Mouse (Mus musculus): ENCODE measurements at regions not wholly inside any gene's neighbourhood (a gene's known extent, or its start where the extent isn't known, plus 50 kb on each side); places are given as distances from the start of the nearest gene placed in this dataset.
A peak's percentile ranks its signal among the peaks of the same experiment; 100 is the strongest.

GRCm38 (mm10) chr13:30085446-30085845, 50.8 kb upstream of the Mboat1 start:
- peak; percentile 7 for DNase-seq

DNA sequence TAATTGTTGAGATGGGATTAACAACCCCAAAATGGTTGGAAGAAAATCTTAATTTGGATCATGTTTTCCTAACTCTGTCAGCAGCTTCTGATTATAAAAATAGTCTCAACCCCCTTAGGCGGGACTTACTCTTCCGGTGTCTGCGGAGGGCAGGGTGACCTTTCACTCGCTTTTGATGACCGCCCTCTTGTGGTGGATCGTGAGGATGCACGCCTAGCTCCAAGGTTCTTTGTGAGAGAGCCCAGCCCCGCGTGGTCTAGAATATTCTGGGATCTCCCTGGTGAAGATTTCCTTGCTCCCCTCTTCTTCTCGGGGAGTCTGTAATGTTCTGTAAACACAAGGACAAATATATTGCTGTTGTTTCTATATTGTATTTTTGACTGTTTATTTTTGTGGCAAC, 51.3 kb upstream of the Mboat1 start:
- DNase-seq, result peak; percentile 89

DNA sequence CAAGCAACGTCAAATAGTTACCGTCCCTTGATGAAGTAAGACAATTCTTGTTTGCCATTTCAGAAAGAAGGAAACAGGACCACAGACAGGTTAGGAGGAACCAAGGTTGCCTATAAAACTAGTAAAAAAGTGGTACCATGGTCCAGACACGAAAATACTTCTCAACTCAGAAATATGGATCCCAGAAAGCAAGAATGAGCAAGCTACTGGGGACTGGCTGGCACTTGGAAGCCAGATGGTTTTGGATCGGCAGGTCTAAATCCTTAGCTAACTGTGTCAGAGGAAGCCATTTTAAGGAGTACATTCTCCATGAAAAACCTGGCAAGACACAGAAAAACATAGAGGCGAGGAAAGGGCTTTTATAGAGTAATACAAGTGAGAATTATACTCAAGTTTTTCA, 51.9 kb upstream of the Mboat1 start:
- no peak for DNase-seq

DNA sequence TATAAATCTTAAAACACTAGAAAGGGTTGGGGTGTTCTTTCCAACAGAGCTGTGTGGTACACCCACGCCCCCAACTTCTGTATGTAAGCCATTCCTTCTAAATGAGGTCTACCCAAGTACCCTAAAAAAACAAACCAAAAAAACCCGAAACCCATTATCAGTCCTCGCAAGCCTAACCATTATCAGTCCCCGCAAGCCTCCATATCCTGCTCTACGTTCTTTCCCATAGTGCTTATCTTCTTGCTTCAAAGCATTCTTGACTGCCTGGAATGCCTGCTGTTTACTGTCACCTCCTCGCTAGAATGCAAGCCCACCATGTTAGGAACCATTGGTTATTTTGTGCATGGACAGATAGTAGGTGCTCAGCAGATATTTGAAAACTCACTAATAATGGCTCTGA, 52.3 kb upstream of the Mboat1 start:
- no peak for DNase-seq

- DNase-seq, result no peak
Measured at GRCm38 (mm10) chr13:30082761-30083160, 53.5 kb upstream of the Mboat1 start.

- DNase-seq, result peak; percentile 49
Measured at GRCm38 (mm10) chr13:30080705-30081474, 55.4 kb upstream of the Mboat1 start.

DNA sequence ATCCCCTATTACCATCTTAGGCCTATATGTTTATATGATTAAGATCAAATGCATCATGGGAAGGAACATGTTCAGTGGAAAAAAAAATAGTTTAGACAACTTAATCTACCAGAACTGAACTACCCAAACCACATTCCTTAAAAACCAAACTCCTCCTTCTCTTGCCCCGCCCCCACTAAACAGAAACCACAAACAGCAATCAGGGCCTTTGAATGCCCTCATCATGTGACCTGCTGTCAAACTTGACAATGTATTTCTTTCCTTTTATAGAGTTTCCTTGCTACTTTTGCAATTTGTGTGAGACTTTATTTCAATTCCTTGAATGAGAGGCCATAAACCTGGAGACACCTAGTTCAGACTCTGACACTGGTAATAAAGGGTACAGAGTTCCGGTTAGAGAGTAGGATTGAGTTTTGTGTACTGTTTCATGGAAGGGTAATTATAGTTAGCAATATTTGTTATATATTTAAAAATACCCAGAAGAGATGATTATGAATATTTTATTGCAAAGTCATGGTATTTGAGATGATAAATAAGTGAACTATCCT, 61.7 kb upstream of the Mboat1 start:
- no peak for DNase-seq

DNA sequence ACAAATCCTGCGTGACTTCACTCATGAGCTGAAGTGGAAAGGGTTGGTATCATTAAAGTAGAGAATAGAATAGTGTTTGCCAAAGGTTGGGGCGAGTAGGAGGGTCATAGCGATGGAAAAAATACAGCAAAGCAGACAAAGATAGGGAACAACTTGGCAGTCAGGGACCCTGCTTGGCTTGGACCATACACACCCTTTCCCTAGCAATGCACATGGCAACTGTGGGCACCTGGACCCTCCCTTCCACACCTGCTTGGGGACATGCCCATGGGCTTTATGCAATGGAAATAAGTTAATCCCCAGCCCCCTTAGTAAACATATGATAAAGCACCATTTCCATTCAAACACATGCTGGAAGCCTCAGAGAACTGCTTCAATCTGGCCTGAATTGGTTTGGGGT, 62.2 kb upstream of the Mboat1 start:
- no peak for DNase-seq

DNA sequence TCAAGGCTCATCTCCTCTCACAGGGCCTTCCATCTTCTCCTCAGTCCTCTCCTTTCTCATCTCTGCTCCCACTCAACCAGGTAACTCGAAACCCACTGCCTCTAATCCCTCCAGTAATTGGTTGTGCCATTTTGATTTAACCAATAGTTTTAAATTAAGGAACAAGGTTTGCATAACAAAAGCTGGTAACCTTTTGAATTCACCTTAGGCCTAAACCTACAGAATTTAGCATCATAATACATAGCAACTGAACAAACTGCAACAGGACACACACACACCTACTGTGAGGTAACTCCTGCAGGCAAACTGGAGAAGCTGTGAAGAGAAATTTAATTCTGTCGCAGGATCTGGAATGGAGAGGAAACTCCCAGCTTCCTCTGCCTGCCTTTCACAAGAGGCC, 66.9 kb upstream of the Mboat1 start:
- DNase-seq, result no peak

GRCm38 (mm10) chr13:30067581-30068375, 68.5 kb upstream of the Mboat1 start:
- DNase-seq, result no peak

GRCm38 (mm10) chr13:30065520-30065919, 70.8 kb upstream of the Mboat1 start:
- DNase-seq, result no peak

GRCm38 (mm10) chr13:30063741-30064140, 72.5 kb upstream of the Mboat1 start:
- no peak for DNase-seq

DNA sequence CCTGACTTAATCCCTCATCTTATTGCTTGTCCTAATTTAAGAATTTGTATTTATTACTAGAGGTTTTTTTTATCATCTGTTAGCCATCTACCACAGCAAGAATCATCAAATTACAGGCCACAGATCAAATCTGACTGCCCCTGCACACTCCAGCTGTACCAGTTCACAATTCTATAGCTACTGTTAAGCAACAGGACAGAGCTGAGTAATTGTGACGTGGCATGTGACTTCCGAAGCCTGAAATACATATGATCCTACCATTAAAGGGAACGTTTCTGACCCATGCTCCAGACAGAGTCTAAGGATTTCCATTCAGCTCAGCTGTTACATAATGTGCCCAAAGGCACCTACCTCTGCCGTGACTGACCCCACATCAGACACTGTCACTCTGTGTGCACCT, 74.0 kb upstream of the Mboat1 start:
- no peak for DNase-seq

DNA sequence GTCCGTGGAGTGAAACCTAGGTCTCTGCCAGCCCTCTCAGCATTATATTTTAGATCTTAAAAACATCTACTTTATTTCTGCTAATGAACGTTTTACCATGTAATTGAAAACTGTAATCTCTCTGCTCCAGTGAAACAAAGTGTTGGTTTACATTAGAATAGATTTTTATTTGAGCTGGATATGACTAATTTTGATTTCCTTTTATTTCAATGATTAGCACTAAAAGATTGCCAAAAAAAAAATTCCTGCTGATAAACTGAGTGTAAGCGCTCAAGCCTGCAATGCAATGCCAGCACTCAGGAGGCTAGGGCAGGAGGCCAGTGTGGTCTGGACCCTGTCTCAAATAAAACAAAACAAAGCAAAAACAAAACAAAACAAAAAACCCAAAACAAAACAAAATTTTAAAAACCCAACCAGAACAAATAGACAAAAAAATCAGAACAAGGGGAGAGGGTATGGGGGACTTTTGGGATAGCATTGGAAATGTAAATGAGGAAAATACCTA, 69.3 kb upstream of the E2f3 start:
- no peak for DNase-seq

- no peak for DNase-seq
Measured at GRCm38 (mm10) chr13:30051891-30052550, 66.2 kb upstream of the E2f3 start.

GRCm38 (mm10) chr13:30050745-30051508, 65.1 kb upstream of the E2f3 start:
- DNase-seq, result no peak

- no peak for DNase-seq
Measured at GRCm38 (mm10) chr13:30048260-30048859, 62.5 kb upstream of the E2f3 start.

DNA sequence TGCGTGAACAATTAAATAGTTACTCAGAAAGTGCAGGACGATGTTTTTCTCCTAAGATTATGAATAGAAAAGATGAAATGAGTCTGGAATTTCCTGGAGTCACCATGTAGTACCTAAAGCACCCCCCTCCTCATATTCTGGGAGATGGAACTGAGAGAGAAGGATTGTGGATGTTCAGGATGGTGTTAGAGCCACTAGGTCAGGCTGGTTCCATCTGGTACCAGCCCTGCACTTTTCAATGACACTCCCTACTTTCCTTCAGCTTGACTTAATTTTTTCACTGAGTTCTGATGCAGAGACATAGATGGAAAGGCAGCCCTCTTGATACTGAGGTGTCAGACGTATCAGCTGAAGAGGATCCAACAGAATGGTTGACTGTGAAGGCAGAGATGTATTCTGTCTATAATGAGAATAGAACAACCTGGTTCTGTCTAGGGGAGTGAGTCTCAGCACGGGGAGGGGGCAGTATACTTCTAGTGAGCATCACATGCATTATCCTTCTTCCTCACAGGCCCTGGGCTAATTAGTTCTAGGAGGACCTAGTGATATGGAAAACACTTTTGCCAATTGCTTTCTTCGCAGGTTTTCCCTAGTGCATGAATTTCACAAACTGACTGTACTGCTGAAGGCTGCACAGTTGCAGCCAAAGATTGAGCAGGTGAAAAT, 60.8 kb upstream of the E2f3 start:
- DNase-seq, result no peak

GRCm38 (mm10) chr13:30046061-30046460, 60.2 kb upstream of the E2f3 start:
- DNase-seq, result no peak

- DNase-seq, result no peak
Measured at GRCm38 (mm10) chr13:30045225-30045624, 59.4 kb upstream of the E2f3 start.

DNA sequence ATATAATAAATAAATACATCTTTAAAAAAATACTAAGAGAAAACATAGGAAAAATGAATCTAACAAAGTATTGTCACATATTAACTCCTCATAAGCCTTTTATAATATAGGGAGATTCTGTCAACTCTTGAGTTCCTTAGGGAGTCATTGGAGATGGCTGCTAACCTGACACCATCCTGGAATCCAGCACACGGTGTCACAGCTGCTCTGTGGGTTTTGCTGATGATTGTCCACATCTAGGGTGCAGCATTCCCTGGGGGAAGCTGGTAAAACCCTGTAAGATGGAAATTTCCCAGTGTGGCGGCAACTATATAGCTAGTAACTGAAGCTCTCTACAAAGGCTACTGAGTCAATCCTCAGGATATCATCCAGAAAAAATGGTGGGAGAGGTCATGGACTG, 58.9 kb upstream of the E2f3 start:
- DNase-seq, result no peak

Measured in kidney, adult 9 months (tissue).